Mouse (Mus musculus) c-Kit-negative CD71-positive TER-119-positive erythroid progenitor cells, embryonic 14.5 days (primary cell): ENCODE measurements around the gene Slc7a4.
"Not testable (repeated sequence)": the region's sequence is repeated elsewhere in the genome, so short reads cannot be mapped to it uniquely, and the experiment has no call there.

Source experiments
- DNase-seq: peaks from one replicate; pipeline ENCODE4 v3.0.0-alpha.2; 2013; ENCODE audit warnings: low read depth, low spot score

The Slc7a4 gene

DNA sequence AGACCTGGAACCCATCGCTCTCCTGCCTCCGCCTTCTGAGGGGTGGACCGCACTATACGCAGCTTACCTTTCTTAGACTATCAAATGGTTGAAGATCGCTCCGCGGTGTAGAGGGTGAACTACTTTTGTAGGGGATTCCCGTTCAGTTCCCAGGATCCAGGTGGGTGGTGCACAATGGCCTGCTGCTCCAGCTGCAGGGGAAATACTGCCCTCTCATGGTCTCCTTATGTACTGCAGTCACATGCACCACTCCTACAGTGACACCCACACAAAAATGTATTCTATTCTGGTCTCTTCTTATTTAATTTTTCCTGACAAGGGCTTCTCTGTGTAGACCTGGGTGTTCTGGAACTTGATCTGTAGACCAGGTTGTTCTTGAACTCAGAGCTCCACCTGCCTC, at the start of gene Slc7a4:
Slc7a4 (minus strand) TSS at position 151 of the 400 bp plus-strand sequence.
- DNase-seq: no peak

DNA sequence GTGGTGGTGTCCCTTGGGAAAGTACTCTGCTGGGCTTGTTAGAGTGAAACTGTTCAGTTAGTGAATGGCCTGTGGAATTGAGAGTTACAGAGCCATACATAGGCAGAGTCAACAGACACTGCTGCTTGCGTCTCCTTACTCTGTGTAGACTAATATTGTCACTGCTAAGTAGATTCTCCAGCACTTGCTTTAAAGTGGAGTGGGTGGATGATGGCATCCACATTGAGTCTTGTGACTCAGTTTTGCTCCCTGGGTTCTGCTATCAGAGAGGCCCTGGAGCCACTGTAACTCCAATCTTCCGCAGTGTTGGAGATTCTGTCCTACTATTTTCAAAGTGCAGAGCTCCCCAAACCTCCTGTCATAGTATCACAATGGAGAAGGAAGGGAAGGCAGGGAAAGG, 49.6 kb upstream of the Slc7a4 start:
- DNase-seq: no peak

GRCm38 (mm10) chr16:17626269-17626555, 43.2 kb upstream of the Slc7a4 start:
- DNase-seq: no peak

- no peak for DNase-seq
Observed at GRCm38 (mm10) chr16:17625488-17626268, 42.7 kb upstream of the Slc7a4 start.

DNA sequence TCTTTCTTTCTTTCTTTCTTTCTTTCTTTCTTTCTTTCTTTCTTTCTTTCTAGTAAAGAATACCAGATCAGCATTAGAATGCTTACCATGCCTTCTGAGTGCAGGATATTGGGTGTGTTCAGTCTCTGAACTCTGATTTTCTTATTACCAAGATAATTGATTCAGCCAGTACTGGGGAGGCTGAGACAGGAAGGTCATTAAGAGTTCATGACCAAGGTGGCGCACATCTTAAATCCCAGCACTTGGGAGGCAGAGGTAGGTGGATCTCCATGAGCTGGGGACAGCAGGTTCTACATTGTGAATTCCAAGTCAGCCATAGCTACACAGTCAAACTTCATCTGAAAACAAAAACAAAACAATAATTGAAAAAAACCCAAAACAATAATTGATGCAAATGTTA, 38.9 kb upstream of the Slc7a4 start:
- DNase-seq: no peak

DNA sequence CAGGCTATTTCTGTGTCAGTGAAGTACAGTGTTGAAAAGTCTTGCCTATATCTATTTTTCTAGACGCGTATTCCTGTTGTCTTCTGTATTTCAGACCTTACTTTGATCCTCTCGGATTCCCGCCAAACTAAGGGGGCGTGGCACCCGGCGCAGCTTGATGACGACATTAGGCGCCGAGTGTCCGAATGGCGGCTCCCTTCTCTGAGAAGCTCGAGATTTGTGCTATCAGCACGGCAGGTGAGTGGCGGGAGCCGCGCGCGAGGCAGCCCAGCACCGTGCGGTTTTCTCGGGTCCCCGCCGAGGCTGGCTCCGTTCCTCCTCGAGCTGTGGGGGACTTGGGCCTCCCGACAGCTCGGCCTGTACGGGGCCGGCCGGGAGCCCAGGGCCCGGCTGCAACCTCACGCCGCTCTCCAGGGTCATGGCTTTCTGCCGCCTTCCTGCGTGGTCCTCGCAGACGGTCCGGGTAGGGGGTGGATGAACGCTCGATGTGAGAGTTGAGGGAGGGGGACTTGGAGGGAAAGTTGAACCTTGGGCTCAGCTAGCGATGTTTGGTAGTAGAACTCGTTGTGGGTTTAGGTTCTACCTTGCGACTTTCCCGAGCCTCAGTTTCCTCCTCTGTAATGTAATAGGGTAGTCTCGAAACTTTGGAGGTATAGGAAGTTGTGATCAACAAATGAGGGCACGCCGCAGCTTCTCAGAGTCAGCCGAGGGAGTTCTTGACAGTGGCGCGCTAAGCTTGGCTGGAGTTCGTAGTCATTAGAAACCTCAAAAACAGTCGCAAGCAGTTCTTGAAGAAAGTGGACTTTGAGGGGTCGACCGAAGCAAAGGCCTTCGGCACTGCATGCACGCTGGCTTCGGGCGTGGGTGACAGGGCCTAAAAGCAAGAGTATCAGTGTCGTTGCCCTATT, 36.4 kb upstream of the Slc7a4 start, which contains the start of gene Smpd4:
Smpd4 (plus strand) TSS at position 157 of the 908 bp plus-strand sequence.
- peak; percentile 87 for DNase-seq

DNA sequence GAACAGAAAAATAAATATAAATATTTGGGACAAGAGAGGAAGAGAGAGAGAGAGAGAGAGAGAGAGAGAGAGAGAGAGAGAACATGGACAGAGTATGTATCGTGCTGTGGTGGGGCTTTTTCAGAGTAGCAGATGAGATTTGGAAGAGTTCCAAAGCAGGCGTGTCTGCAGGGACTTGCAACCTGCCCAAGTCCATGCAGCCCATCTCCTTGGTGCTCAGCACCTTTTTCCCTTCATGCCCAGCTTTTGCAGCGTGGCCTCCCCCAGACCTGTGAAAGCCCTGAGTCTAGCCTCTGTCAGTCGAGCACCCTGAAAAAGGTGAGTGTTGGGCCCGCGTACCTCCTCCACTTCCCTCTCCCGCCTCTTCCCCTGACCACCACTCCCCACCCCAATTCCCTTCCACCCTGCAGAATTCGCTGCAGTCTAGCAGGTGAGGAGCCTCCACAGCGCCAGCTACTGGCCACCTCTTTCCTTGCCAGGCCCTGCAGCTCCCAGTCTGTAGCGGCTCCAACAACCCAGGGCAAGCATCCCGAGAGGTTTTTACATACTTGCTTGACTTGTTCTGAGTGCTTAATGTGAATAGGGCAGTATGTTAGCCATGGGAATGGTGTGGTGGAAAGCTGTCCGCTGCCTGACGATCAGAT, 35.0 kb upstream of the Slc7a4 start:
- no peak for DNase-seq

- DNase-seq: no peak
Observed at GRCm38 (mm10) chr16:17616212-17616611, 33.2 kb upstream of the Slc7a4 start.

DNA sequence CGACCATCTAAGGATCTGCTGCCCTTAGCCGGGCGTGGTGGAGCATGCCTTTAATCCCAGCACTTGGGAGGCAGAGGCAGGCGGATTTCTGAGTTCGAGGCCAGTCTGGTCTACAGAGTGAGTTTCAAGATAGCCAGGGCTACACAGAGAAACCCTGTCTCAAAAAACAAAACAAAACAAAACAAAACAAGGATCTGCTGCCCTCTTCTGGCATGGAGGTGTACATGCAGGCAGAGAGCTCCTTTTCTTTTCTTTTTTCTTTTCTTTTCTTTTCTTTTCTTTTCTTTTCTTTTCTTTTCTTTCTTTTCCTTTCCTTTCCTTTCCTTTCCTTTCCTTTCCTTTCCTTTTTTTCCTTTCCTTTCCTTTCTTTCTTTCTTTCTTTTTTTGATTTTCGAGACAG, 31.7 kb upstream of the Slc7a4 start:
- DNase-seq: not testable (repeated sequence)

DNA sequence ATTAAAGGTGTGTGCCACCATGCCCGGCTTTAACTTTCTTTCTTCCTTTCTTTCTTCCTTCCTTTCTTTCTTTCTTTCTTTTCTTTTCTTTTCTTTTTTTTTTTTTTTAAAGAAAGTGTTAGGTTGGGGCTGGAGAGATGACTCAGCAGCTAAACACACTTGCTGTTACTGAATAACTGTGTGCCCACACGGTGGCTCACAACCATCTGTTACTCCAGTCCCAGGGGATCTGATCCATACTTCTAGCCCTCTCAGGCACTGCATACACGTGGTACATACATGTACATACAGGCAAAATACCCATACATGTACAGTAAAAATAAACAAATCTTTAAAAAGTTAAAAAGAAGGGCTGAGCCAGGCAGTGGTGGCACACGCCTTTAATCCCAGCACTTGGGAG, 28.4 kb upstream of the Slc7a4 start:
- DNase-seq: no peak

DNA sequence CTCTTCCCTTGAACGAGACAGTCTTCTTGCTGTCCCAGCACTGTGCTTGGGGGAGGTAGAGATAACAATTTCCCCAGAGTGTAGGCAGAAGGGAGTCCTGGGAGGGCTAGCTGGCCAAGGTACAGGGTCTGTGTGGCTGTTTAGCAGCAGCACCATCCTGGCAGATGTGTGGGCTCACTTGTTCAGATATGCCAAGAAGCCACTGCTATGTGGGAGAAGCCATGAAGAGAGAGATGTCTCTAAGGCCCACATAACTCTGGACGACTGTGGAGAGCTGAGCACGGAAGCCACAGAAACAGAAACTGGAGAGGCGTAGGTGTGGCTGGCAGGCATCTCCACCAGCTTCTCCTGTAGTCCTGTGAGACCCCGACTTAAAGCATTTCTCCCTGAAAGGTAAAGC, 22.7 kb upstream of the Slc7a4 start:
- no peak for DNase-seq

- no peak for DNase-seq
Observed at GRCm38 (mm10) chr16:17604941-17605340, 21.9 kb upstream of the Slc7a4 start.

GRCm38 (mm10) chr16:17600944-17601562, 18.0 kb upstream of the Slc7a4 start:
- no peak for DNase-seq

DNA sequence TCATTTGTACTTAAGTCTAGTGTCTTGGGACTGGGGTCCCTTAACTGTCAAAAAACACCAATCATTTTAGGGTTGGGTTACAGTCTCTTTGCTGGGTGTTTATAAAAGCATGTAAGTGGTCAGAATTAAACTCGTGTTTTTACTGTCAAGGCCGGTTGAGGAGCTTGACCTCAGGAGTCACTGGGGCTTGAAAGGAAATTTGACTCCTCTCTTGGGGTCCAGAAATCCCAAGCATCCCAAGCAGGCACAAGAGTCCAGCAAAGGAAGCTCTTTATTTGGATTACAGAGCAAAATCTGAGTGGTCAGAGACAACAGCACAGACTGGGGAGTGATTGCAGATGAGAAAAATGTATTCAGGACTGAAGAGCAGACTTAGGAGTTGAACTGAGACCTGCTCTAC, 7.7 kb upstream of the Slc7a4 start:
- no peak for DNase-seq

GRCm38 (mm10) chr16:17584555-17584954, 1.5 kb upstream of the Slc7a4 start:
- no peak for DNase-seq

DNA sequence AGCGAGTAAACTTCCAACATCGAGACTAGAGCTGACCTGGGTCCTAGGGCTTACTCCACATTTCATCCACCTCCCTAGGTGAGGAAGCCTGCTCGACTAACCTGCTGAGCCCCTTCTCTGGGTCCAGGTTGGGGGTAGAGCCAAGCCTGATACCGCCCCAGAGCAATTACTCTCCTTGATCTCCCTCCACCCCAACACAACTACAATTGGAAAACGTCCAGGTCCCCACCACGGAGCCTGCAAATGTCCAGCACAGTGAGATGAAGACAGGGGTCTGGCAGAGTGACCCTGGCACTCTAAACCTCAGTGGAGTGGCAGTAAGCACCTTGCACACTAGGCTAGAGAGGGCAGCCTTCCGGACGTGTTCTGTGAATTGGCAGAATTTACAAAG, 6.2 kb downstream of the Slc7a4 start:
- no peak for DNase-seq

DNA sequence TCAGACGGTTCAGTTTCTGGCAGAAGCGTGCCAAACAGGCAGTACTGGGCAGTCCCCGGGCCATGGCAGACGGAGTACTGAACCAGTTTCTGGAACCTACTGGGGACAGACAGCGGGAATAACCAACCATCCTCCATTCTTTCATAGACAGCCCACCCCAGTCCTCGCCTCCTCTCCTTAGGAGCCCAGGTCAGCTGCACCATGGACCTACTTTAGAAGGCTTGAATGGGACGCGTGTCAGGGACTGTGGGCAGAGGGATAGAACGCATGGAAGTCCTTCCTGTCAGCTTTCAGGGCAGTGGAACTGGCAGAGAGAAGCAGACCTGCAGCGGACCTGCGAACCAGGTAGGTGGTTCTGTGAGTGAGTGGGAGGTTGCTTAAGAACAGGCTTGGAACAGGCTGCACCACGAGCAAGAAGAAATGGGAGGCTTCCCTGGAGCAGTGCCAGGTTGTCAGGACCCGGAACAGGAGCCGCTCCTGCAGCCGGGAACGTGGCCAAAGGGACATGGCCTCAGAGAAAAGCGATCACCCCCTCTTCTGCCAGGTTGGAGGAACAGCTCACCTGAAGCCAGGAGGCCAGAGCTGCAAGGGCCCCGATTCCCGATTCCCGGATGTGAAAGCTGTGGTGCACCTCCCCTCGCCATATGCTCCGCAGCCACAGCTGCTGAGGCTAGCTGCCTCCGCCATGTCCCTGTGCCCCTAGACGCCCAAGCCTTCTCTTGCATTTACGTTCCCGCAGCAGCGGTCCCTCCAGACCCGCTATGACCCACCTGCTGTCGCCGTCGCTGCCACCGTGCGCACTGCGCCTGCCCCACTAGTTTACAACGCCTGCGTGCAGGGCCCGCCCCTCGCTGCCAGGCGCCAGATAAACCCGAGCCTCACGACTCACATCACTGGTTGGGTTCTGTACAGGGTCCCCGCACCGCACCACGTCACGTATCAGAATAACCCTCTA, 6.9 kb downstream of the Slc7a4 start:
- DNase-seq: no peak

DNA sequence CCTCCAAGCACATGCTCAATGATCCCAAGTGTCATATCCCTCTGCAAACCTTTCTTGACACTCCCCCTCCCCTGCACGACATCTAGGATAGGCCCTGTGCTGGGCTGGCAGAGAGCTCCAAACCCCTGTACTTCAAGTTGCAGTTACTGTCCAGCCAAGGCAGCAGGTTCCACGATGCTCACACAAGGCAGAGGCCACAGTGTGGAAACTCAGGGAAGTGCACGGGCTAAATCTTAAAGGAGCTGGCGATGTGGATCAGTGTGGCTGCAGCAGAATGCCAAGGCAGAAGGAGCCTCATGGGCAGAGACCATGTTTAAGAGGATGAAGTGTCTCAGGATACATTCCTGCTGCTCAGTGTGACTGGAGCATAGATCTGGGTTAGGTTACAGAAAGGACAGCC, 16.8 kb downstream of the Slc7a4 start:
- DNase-seq: no peak

GRCm38 (mm10) chr16:17564771-17565170, 18.2 kb downstream of the Slc7a4 start:
- DNase-seq: no peak

DNA sequence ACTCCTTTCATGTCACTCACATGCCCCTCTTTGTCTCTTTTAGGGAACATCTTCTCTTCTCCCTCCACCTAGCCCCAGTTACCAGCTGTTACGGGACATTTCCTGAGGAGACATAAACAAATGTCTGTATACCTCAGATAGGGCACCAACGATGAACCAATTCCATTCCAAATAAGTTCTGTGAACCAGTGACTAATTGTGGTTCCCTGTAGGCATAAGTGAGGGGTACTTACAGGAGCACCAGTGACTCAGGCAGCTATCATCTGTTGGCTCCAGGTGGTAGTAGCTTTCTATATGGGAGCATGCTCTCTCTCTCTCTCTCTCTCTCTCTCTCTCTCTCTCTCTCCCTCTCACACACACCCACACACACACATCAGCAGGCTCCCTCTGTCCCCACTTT, 18.8 kb downstream of the Slc7a4 start:
- no peak for DNase-seq

DNA sequence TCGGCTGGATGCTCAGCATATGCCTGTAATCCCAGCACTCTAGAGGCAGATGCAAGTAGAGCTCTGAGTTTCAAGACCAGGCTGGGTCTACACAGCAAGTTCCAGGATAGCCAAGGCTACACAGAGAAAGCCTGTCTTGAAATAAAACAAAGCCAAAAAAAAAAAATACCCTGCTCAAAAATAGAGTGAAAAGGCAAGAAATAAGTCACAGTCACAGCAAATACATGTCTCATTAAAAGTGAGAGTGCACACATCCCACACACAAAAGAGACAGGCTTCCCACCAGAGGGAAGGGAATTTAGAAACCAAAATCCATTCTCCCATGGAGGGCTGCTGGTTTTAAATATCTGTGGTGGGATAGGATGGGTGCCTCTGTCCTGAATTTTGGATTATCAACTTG, 19.4 kb downstream of the Slc7a4 start:
- no peak for DNase-seq
